Mouse (Mus musculus) layer of hippocampus, adult 2 months (tissue): ENCODE data around the gene Wdr26. TPM values are rescaled to one million over a fixed set of nuclear protein-coding genes. Genes with fewer than 3 reads are reported as not detected.

Experiments
- DNase-seq, 2 experiments: peaks; one replicate each; pipeline ENCODE4 v3.0.0; 2022; ENCODE audit warnings: low spot score in 2 of 2
- H3K27ac ChIP-seq: fragments of 200-600 bp; 2 replicates; pipeline ENCODE4 v1.8.1; 2022
- H3K4me3 ChIP-seq: fragments of 200-600 bp; 2 replicates; pipeline ENCODE4 v1.8.1; 2022; ENCODE audit warnings: mild to moderate bottlenecking
- CTCF ChIP-seq: fragments of 200-600 bp; conservative IDR thresholded peaks from 2 replicates; pipeline ENCODE4 v1.8.1; 2022; ENCODE audit warnings: antibody characterized with exemption, mild to moderate bottlenecking, moderate library complexity
- total RNA-seq, 2 experiments: library from RNA; stranded (reverse); gene quantifications; 2 replicates each; pipeline ENCODE4 v1.2.3; 2021

Gene Wdr26
- total RNA-seq, 2 experiments from 2014 or later, result 104 to 117 TPM

DNA sequence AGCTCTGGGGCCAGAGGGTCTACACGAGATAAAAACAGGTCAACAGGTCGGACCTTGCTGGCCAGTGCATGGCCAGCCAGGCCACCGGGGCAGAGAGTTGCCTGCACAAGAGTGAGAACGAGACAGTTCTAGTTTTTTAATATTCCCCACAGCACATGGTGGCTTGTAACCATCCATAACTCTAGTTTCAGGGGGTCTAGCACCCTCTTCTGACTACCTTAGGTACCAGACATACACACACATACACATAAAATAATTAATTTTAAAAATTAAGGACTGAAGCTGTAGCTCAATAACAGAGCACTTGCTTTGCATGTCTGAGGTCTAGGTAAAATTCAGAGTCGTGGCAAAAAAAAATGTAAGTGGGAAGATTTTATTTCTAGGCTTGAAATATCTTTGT, 39.8 kb upstream of the Wdr26 start:
- DNase-seq, result no peak
- Histone ChIP-seq H3K27ac (no peak overlapping the region), H3K4me3 (no peak overlapping the region)
- TF ChIP-seq CTCF, result no peak

DNA sequence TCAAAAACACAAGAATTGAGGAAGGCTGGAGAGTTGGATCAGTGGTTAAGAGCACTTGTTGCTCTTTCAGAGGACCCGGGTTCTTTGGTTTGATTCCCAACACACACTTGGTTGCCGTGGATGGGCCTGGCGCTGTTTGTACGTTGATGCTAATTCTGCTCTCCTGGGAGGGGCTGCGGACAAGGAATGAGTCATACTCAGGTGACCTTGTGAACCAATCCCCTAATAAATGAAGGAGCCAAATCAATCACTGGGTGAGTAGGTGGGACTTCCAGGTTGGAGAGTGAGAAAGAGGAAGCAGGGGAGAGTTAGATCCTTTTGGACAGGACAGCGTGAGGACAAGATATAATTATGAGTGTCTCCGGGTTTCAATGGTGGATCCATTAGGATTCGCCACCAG, 39.2 kb upstream of the Wdr26 start:
- Histone ChIP-seq H3K27ac (no peak overlapping the region), H3K4me3 (no peak overlapping the region)
- no peak for DNase-seq
- no peak for TF ChIP-seq CTCF

DNA sequence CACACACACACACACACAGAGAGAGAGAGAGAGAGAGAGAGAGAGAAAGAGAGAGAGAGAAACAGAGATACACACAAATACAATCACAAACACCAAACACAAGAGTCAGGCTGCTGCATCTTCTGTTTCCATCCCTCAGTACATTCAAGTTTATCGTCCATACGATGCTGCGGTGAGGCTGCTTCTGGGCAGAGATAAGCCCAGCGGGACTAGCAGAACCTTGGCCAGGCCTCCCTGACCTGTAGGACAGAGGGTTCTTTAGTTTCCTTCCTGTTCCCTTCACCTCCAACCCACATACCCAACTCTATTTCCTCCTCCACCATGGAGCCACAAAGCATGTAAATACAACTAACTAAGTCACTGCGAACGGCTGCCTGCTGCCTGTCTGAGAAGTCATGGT, 37.7 kb upstream of the Wdr26 start:
- H3K27ac ChIP-seq, result no peak overlapping the region
- TF ChIP-seq CTCF, result no peak
- H3K4me3 ChIP-seq, result no peak overlapping the region
- no peak for DNase-seq

DNA sequence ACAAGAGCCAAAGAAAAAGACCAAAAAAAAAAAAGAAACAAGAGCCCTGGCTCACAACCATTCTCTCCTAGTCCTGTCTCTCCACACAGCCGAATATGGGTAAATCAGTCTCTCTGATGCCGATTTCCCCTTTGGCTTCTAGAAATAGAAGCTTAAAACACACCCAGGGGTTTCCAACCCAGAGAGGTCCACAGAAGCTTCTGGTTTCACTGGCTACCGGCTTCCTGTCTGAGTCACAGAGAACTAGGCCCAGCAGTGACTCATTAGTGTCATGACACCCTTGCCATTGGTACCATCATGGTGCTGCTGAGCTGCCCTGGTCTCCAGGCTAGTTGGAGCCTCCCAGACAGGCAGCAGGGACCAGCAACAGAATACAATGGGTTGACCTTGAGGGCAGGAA, 35.4 kb upstream of the Wdr26 start:
- DNase-seq, result no peak
- H3K4me3 ChIP-seq, result no peak overlapping the region
- TF ChIP-seq CTCF, result no peak
- no peak overlapping the region for H3K27ac ChIP-seq

DNA sequence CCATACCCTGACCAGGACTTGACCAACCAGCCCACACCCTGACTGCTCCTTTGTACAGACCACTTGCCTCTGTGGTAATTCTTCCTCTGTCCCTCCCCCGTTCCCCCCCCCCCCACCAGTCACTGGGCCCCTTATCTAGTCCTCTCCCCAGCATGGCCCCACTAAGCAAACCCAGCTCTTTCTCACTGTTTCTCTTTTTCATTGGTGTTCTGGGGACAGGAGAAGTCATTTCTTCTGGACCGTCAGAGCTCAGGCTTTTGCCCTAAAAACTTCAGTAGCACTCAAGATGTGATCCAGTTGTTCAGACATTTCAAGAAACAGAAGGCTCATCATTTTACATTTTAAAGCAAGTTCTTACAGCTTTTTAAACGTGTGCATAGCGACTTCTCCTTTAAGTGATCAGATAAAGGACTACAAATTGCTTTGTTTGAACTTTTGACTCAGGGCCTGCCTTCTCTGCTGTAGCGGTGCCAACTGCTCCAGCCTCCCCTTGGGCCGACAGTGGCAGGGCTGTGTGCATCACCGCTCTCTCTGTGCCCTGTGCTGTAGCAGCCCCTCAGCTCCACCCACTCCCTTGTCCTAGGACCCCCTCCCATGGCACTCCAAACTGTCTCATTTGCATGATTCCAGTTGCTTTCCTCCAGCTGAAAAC, 34.8 kb upstream of the Wdr26 start:
- no peak for TF ChIP-seq CTCF
- H3K27ac ChIP-seq, result 0 out of 2 replicates have a peak overlapping the region, but pooled peaks have one; percentile 18

DNA sequence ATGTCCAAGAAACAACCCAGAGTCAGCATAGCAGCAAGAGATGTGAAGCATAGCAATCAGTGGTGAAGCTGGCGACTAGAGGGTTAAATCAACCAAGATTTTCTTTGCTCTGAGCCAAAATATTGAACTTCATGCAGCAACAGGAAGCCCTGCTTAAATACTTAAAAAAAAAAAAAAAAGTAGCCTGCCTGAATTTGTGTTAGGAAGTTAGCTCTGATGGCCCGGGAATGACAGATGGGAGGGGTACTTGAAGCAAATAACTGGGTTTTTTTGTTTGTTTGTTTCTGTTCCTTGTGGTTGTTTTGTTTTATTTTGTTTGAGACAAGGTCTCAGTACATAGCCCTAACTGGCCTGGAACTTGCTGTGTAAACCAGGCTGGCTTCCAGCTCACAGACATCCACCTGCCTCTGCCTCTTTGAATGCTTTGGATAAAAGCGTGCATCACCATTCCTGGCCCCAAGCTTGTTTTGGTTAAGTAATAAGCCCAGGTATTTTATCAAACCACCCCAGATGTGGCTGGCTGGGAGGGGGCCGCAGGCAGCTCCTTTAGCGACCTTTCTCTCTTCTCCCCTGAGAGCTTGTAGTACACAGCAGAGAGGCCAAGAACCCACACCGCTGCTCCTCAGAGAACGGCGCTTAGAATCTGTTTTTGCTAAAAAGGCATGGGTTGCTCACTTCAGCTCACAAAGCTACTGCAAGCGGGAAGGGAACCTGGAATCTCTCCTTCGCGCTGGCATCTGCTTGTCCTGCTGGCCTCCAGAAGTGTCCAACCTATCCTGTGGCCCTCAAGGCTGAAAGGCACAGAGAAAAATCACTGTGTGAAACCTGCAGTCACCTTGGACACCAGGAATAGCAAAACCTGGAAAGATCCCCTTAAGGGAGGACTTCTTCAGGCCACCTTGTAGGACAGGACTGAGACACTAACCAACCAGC, 34.0 kb upstream of the Wdr26 start:
- no peak overlapping the region for H3K27ac ChIP-seq
- no peak overlapping the region for H3K4me3 ChIP-seq
- no peak for TF ChIP-seq CTCF
- no peak for DNase-seq

More for the DNA sequence above, 34.8 kb upstream of the Wdr26 start:
- no peak overlapping the region for H3K4me3 ChIP-seq
- no peak for DNase-seq

DNA sequence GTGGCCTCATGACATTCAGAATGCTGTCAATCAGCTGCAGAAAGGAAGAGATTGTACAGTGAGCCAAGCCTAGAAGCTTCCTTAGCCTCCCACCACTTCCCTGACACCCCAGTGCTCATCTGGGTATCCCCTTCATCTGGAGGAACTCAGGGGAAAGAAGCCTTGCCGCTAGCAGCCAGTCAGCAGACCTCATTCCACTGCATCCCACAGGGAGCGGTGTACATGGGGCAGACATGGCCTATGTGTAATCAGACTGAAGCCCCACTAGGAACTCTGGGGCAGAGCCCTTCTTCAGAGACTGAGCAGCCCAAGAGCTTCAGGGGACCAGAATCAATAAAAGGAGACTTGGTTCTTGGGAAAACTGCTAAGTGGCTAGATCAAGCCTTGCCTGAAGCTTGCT, 33.3 kb upstream of the Wdr26 start:
- Histone ChIP-seq H3K27ac (no peak overlapping the region), H3K4me3 (no peak overlapping the region)
- no peak for TF ChIP-seq CTCF
- no peak for DNase-seq

DNA sequence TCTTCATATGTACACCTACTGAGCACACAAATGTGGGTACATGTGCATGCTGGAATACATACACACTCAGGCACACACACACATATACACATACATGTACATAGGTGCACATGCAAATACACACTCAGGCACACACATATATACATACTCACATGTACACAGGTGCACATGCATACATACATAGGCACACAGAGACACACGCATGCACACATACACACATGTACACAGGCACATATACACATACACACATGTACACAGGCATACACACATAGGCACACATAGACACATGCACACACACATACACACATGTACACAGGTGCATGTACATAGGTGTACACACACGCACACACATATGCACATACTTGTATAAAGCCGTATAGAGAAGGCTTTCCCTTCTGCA, 29.4 kb upstream of the Wdr26 start:
- Histone ChIP-seq H3K27ac (no peak overlapping the region), H3K4me3 (no peak overlapping the region)

DNA sequence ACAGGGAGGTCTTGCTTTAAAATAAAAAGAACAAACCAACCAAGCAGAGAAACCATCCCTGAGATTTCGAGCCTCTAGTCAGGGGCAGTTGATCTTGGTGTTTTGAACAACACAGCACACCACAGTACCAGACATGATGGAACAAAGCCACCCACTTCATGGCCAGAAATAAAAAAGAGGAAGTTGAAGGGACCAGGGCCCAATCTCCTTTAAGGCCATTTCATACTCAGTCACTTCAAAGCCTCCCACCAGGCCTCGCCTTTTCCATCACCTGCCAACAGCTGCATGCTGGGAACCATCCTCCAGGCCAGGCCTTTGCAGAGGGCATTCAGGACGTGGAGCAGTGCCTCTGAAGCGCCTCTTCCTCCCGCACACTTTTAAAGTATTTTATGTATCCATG, 25.5 kb upstream of the Wdr26 start:
- no peak for DNase-seq
- Histone ChIP-seq H3K27ac (no peak overlapping the region), H3K4me3 (no peak overlapping the region)
- TF ChIP-seq CTCF, result no peak

More for the DNA sequence above, 29.4 kb upstream of the Wdr26 start:
- no peak for TF ChIP-seq CTCF
- DNase-seq, result no peak

DNA sequence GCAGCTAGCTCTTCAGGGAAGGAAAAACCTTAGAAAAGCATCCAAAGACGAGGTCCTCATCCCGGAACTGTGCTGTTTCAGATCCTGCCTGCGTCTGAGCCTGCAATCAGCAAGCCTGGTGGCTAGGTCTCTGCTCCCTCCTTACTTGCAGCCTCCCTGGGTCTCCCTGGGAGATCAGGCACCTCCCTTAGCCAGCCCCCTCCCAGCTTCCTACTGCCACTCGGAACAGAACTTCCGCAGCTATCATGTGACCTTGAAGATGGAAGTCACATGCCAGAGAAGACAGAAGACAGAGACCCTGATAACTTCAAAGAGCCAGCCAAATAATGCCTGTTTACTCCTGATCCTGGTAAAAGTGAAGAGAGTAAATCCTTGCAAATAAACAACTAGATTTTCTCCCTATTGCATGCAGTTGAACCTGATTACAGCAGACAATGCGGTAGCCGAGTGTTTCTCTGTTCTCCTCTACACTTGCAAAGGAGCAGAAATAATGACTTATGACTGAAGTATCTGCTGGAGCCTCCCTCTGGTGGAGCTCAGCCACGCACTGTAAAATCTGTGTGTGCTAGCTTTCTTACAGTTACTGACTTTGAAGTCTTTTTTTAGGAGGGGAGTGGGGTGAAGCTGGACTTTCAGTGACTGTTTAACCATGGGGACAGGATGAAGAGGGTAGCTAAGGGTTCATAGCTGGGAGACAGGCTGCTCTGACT, 22.7 kb upstream of the Wdr26 start:
- DNase-seq, result no peak
- peak; percentile 42 for TF ChIP-seq CTCF
- Histone ChIP-seq H3K27ac (peak overlapping the region; percentile 54; the same call in 1 of the 2 replicates), H3K4me3 (no peak overlapping the region)

DNA sequence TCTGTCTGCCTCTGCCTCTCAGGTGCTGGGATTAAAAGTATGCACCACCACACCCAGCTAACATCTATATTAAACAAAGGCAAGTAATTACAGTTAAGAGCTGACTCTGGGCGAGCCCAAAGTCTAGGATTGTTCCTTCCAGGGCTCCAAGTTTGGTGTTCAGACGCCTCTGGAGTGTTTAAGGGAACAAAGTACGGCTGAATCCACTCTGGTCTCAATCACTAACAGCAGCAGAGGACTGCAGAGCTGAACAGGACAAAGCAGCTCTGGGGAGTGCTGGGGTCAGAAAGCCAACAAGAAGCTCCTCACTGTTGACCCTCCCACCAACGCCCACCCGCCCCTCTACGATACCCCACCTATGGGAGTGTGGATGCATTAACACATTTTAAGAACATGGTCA, 21.9 kb upstream of the Wdr26 start:
- DNase-seq, result no peak
- no peak for TF ChIP-seq CTCF
- no peak overlapping the region for H3K27ac ChIP-seq

DNA sequence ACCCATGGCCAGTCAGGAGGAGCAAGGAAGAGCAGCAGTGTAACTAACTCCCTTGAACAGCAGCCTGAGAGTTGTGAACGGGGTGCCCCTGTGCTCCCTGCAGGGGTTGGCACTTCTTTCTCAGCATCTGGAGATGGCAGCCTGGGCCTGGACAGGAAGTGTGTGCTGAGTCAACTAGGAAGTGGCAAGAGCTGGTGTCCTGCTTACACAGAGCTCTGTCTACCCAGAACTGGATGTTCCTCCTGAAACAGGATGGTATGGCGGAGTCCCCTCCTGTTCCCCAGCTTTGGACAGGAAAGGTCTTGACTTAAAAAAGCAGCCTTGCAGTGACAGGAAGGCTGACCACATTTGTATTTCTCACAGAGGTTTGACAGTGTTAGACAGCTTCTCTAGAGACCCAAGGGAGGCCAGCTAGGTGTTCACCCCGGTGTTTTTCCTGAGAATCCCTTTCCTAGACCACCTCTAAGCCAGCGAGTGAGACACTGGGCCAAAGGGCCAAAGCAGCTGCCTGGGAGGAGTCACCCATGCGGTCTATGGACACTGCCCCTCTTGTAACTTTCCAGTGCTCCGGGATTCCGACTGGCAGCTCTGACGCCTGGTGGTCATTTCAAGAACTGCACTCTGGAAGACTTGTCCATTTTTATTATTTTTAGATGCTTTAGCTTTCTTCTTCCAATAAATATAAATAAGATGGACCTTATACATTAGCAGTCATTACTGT, 20.7 kb upstream of the Wdr26 start:
- DNase-seq, result peak in 1 of 2 experiments; percentile 58
- peak; percentile 93 for TF ChIP-seq CTCF
- peak overlapping the region; percentile 55 for H3K27ac ChIP-seq
- H3K4me3 ChIP-seq, result no peak overlapping the region

More for the DNA sequence above, 21.9 kb upstream of the Wdr26 start:
- H3K4me3 ChIP-seq, result no peak overlapping the region

DNA sequence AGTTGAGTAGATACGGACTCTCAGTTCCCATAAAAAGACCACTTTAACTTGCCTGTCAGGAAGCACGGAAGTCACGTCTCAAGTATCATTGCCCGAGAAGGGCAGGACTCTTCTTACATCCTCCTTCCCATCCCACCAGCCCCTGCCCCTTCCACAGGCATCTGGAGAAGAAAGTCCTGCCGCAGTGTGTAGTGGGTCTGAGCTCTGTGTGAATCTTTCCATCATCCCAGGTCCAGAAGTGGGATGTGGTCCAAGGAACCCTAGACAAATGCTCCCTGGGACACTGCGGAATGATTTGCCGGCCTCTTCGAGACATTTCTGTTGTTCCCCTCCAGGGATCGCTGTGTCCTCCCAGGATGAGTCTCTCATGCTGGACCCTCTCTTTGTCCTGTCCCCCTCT, 20.0 kb upstream of the Wdr26 start:
- no peak for DNase-seq
- no peak for TF ChIP-seq CTCF
- Histone ChIP-seq H3K27ac (peak overlapping the region; percentile 55; the same call in 1 of the 2 replicates), H3K4me3 (no peak overlapping the region)
